ENCODE assay signal across 16 mouse cellular contexts in the genomic region with DNA sequence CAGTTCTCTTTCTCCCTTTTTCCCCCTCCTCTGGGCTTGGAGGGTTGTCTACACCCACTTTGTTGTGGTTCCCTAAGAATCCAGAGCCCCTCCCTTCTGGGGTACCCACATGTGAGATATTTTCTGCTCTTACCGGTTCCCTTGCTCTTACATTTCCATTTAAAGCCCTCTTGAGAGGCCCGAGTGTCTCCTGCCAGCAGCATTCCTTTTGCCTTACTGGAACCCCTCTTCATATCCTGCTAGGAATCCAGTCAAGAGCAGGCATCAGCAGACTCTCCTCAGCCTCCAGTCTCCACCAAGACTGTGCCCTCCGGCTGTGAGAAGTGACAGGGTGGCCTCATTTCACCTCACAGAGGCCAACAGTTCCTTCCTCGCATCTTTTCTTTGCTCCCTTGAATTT. TPM values are rescaled to one million over a fixed set of nuclear protein-coding genes. Genes with fewer than 3 reads are reported as not detected.
A peak's percentile ranks its signal among the peaks of the same experiment; 100 is the strongest.
DNase-seq lines count a peak whose midpoint lies in the region; ATAC-seq and TF ChIP-seq lines count a peak whose summit lies in the region.
"Had no signal": no experiment of that assay in that cellular context is flagged by ENCODE, and none has a peak within 500 bp of the region (broad histone marks: within the 10 kb centered on the region; RNA-seq: fewer than 3 reads in every experiment).

No protein-coding gene starts in this region.

- no peak for TF ChIP-seq CTCF in lung, postnatal 0 days (IDR thresholded peaks at IDR 0.05)

- peak overlapping the region; percentile 93 for H3K27ac ChIP-seq in heart, embryonic 16.5 days (ENCODE audit: low read length)
- H3K27ac ChIP-seq in lung, postnatal 0 days (ENCODE audit: low read length), result peak overlapping the region; percentile 52; the same call in 1 of the 2 replicates
- no peak overlapping the region for H3K27ac ChIP-seq in midbrain, embryonic 11.5 days (ENCODE audit: low read depth, low read length)
- H3K27ac ChIP-seq: hindbrain, embryonic 14.5 days; left cerebral cortex, adult 2 months; limb, embryonic 15.5 days had no signal

- peaks cover 31% of the 10 kb centered on the region for H3K4me1 ChIP-seq in heart, embryonic 16.5 days (ENCODE audit: control insufficient read depth, insufficient read depth, low read length)
- no peaks in the 10 kb centered on the region; the same call in 1 of the 2 replicates for H3K4me1 ChIP-seq in lung, postnatal 0 days (ENCODE audit: insufficient read depth, low read depth, low read length)
- H3K4me1 ChIP-seq in midbrain, embryonic 11.5 days (ENCODE audit: control insufficient read depth, insufficient read depth, low read length), result peaks cover 7% of the 10 kb centered on the region

- H3K4me2 ChIP-seq in heart, embryonic 16.5 days (ENCODE audit: low read depth, low read length), result peak overlapping the region; percentile 32
- no peak overlapping the region for H3K4me2 ChIP-seq in lung, postnatal 0 days (replicated peaks; ENCODE audit: low read depth, low read length)
- no peak overlapping the region for H3K4me2 ChIP-seq in midbrain, embryonic 11.5 days
- H3K4me2 ChIP-seq: hindbrain, embryonic 14.5 days; limb, embryonic 15.5 days had no signal

- H3K36me3 ChIP-seq in heart, embryonic 16.5 days (ENCODE audit: control insufficient read depth, insufficient read depth), result peaks cover 7% of the 10 kb centered on the region
- H3K36me3 ChIP-seq in lung, postnatal 0 days (ENCODE audit: insufficient read depth, low read length), result no peaks in the 10 kb centered on the region
- no peaks in the 10 kb centered on the region for H3K36me3 ChIP-seq in midbrain, embryonic 11.5 days (ENCODE audit: control insufficient read depth, insufficient read depth, low read length)

- no peaks in the 10 kb centered on the region for H3K27me3 ChIP-seq in heart, embryonic 16.5 days (ENCODE audit: control insufficient read depth, insufficient read depth, low read length)
- H3K27me3 ChIP-seq in lung, postnatal 0 days (replicated peaks; ENCODE audit: insufficient read depth, low read length), result no peaks in the 10 kb centered on the region
- H3K27me3 ChIP-seq in midbrain, embryonic 11.5 days (ENCODE audit: control insufficient read depth, insufficient read depth, low read length), result no peaks in the 10 kb centered on the region
- H3K27me3 ChIP-seq: limb, embryonic 15.5 days had no signal

- no peak overlapping the region for H3K4me3 ChIP-seq in heart, embryonic 16.5 days (ENCODE audit: low read length)
- no peak overlapping the region for H3K4me3 ChIP-seq in lung, postnatal 0 days (ENCODE audit: low read depth, low read length)
- no peak overlapping the region for H3K4me3 ChIP-seq in midbrain, embryonic 11.5 days (ENCODE audit: low read depth, low read length)
- H3K4me3 ChIP-seq: left cerebral cortex, adult 2 months; limb, embryonic 15.5 days had no signal

- H3K9me3 ChIP-seq in heart, embryonic 16.5 days (replicated peaks; ENCODE audit: control insufficient read depth, low read length), result no peaks in the 10 kb centered on the region
- no peaks in the 10 kb centered on the region for H3K9me3 ChIP-seq in lung, postnatal 0 days (ENCODE audit: low read length)
- H3K9me3 ChIP-seq in midbrain, embryonic 11.5 days (ENCODE audit: control insufficient read depth, low read length), result no peaks in the 10 kb centered on the region
- H3K9me3 ChIP-seq: limb, embryonic 15.5 days had no signal

- peak overlapping the region; percentile 36; the same call in 1 of the 2 replicates for H3K9ac ChIP-seq in heart, embryonic 16.5 days (ENCODE audit: low read length)
- no peak overlapping the region for H3K9ac ChIP-seq in lung, postnatal 0 days (replicated peaks; ENCODE audit: low read depth)
- H3K9ac ChIP-seq in midbrain, embryonic 11.5 days (ENCODE audit: low read length), result no peak overlapping the region
- H3K9ac ChIP-seq: hindbrain, embryonic 14.5 days; limb, embryonic 15.5 days had no signal

- DNase-seq in thymus, postnatal 14 days, result peak; percentile 23
- DNase-seq in thymus, postnatal 10 days (ENCODE audit: low spot score in 2 of 2), result no peak
- peak; percentile 83 for DNase-seq in lung, postnatal 0 days (ENCODE audit: low spot score)
- DNase-seq in adrenal gland, postnatal 4 days (ENCODE audit: low spot score in 2 of 2), result no peak
- no peak for DNase-seq in left cerebral cortex, adult 18-20 months (ENCODE audit: low spot score in 2 of 2)
- no peak for DNase-seq in midbrain, embryonic 11.5 days (ENCODE audit: low spot score, missing footprints)
- DNase-seq: cerebellum, adult 9-10 months; embryo, embryonic 11 days; kidney, adult 8-10 months; kidney, postnatal 4 days; retina, postnatal 1 day had no signal

- WGBS in heart, embryonic 16.5 days, result 29% methylated on average over 4 of the region's 4 CpGs
- WGBS in lung, postnatal 0 days, result 37% methylated on average over 4 of the region's 4 CpGs
- WGBS in midbrain, embryonic 11.5 days, result 79% methylated on average over 4 of the region's 4 CpGs

- peak; percentile 89 for ATAC-seq in heart, embryonic 16.5 days (replicated peaks; ENCODE audit: extremely low read depth, insufficient read depth, low FRiP score)
- ATAC-seq in lung, postnatal 0 days, result peak; percentile 89
- ATAC-seq in midbrain, embryonic 11.5 days (ENCODE audit: low FRiP score), result no peak
- ATAC-seq: activated CD4-positive, CD25-positive, alpha-beta regulatory T cell, adult 4 months had no signal

- peak; percentile 96 for TF ChIP-seq EP300 in lung, postnatal 0 days (IDR thresholded peaks at IDR 0.05)

RNA-seq across cellular contexts. Expression of gene Lpp, which starts 24.7 kb away (rescaled TPM):
- 42.6 and 46.2 TPM in 2 replicates for polyA plus RNA-seq in heart, embryonic 16.5 days (2015; fragmentation: Nextera tagmentation; extraction: Ambion mirVana)
- 36.8 and 42.7 TPM in 2 replicates for polyA plus RNA-seq in lung, postnatal 0 days (2015; fragmentation: Nextera tagmentation; extraction: Ambion mirVana)
- 10 to 100 TPM; 70.2 to 80.0 TPM for total RNA-seq in adrenal gland, postnatal 4 days (2021)
- total RNA-seq in left cerebral cortex, adult 18-20 months (2021), result 1 to 10 TPM; 5.0 to 6.2 TPM
- polyA plus RNA-seq in midbrain, embryonic 11.5 days (2014; fragmentation: Nextera tagmentation; extraction: Ambion mirVana), result 14.4 and 15.7 TPM in 2 replicates

Comparison
In these comparisons a context has a peak if more than half of its experiments do, and no peak if none do; other contexts are left out.
1. DNase-seq: peak in thymus, postnatal 14 days (single experiment) and lung, postnatal 0 days (single experiment); none in thymus, postnatal 10 days (0 of 2), adrenal gland, postnatal 4 days (0 of 2), left cerebral cortex, adult 18-20 months (0 of 2) and midbrain, embryonic 11.5 days (single experiment).